Mouse (Mus musculus) lung, adult 2 months (tissue): ENCODE data around the gene Cldn34d. TPM values are rescaled to one million over a fixed set of nuclear protein-coding genes. Genes with fewer than 3 reads are reported as not detected.

Experiments
- DNase-seq: peaks from one replicate; pipeline ENCODE4 v3.0.0; 2022
- H3K4me1 ChIP-seq: fragments of 200-500 bp; 2 replicates; pipeline ENCODE4 v1.6.1; 2011; ENCODE audit warnings: low read length; ENCODE audit not compliant: control insufficient read depth, insufficient read depth
- H3K4me3 ChIP-seq: fragments of 200-500 bp; replicated peaks from 2 replicates; pipeline ENCODE3; 2011; ENCODE audit warnings: low read depth, mild to moderate bottlenecking, control low read depth, low read length; ENCODE audit errors: extremely low read depth
- CTCF ChIP-seq: fragments of 200-500 bp; IDR thresholded peaks from 2 replicates; pipeline ENCODE4 v1.5.1; 2011; ENCODE audit warnings: mild to moderate bottlenecking, low read length, control low read depth; ENCODE audit not compliant: insufficient read depth
- POLR2A ChIP-seq: fragments of 200-500 bp; IDR thresholded peaks from 2 replicates; pipeline ENCODE4 v1.6.1; 2011; ENCODE audit warnings: low read depth, mild to moderate bottlenecking, control low read depth, low read length, borderline replicate concordance; ENCODE audit errors: extremely low read depth
- WGBS: fragments of 180-500 bp; shearing (Covaris S2); methylation state at CpG from one replicate; pipeline ENCODE4 v1.1.7; 2018; 5-methylcytosine and 5-hydroxymethylcytosine counted together
- polyA plus RNA-seq: library from polyadenylated mRNA; depleted of rRNA; stranded (reverse); fragments of >200 nt; gene quantifications from 2 replicates; pipeline ENCODE4 v1.2.3, GENCODE M21; 2012; rRNA removed

Cldn34d gene
- polyA plus RNA-seq: not detected in 2 replicates

- no peak for TF ChIP-seq POLR2A
- TF ChIP-seq CTCF: no peak
- WGBS: 67% methylated on average over 1 of the region's 1 CpGs
- DNase-seq: no peak
- peaks cover 3% of the 10 kb centered on the region; the same call in 1 of the 2 replicates for H3K4me1 ChIP-seq
- no peak within 1 kb of the TSS for H3K4me3 ChIP-seq
These were observed at the start of gene Cldn34d for GRCm38 (mm10) chrX:76602824-76603223. Gene Cldn34d, minus strand, starts transcription at chrX:76602924.

GRCm38 (mm10) chrX:76598459-76599206 is 4.1 kb downstream of the Cldn34d start:
- DNase-seq: no peak
- no peak overlapping the region for H3K4me3 ChIP-seq
- H3K4me1 ChIP-seq: peaks cover 3% of the 10 kb centered on the region; the same call in 1 of the 2 replicates
- TF ChIP-seq CTCF: no peak
- TF ChIP-seq POLR2A: no peak
- WGBS: 56% methylated on average over 5 of the region's 6 CpGs

Other genes with a start within 250 kb of the Cldn34d start
- not detected in 2 replicates for gene Cldn34b4, start 209.6 kb downstream of the Cldn34d start, polyA plus RNA-seq